Mouse (Mus musculus) heart, embryonic 13.5 days (tissue): Measurements from ENCODE around the gene Dnajc5g. TPM values are rescaled to one million over a fixed set of nuclear protein-coding genes. Genes with fewer than 3 reads are reported as not detected.

Experiments used
- ATAC-seq: fragments of 200-750 bp; cut with Nextera tagmentation; 2 replicates; pipeline ENCODE4 v1.8.0; 2017; ENCODE audit warnings: moderate TSS enrichment; ENCODE audit not compliant: insufficient number of reproducible peaks, low FRiP score, low TSS enrichment; ENCODE audit errors: extremely low read depth
- H3K27ac ChIP-seq: fragments of 300-500 bp; sonication (generic); replicated peaks from 2 replicates; pipeline ENCODE4 v1.5.1; 2015; ENCODE audit warnings: moderate library complexity, mild to moderate bottlenecking, inconsistent platforms
- H3K27me3 ChIP-seq: fragments of 300-500 bp; sonication (generic); replicated peaks from 2 replicates; pipeline ENCODE4 v1.6.1; 2015; ENCODE audit warnings: mild to moderate bottlenecking, inconsistent platforms
- H3K36me3 ChIP-seq: fragments of 300-500 bp; sonication (generic); 2 replicates; pipeline ENCODE4 v1.6.1; 2015; ENCODE audit warnings: mild to moderate bottlenecking, inconsistent platforms
- H3K4me1 ChIP-seq: fragments of 300-500 bp; sonication (generic); 2 replicates; pipeline ENCODE4 v1.6.1; 2015; ENCODE audit warnings: inconsistent platforms
- H3K4me2 ChIP-seq: fragments of 300-500 bp; sonication (generic); 2 replicates; pipeline ENCODE4 v1.6.1; 2015; ENCODE audit warnings: inconsistent platforms, mild to moderate bottlenecking, moderate library complexity
- H3K4me3 ChIP-seq: fragments of 300-500 bp; sonication (generic); 2 replicates; pipeline ENCODE4 v1.5.1; 2015; ENCODE audit warnings: moderate library complexity, mild to moderate bottlenecking, inconsistent platforms
- H3K9ac ChIP-seq: fragments of 300-500 bp; sonication (generic); 2 replicates; pipeline ENCODE4 v1.6.1; 2015; ENCODE audit warnings: inconsistent platforms, mild to moderate bottlenecking, moderate library complexity
- H3K9me3 ChIP-seq: fragments of 300-500 bp; sonication (generic); 2 replicates; pipeline ENCODE4 v1.6.1; 2016; ENCODE audit warnings: inconsistent platforms
- WGBS: fragments of 180-500 bp; shearing (Covaris S2); methylation state at CpG from one replicate; pipeline ENCODE4 v1.1.7; 2015; ENCODE audit warnings: mixed read lengths; 5-methylcytosine and 5-hydroxymethylcytosine counted together
- polyA plus RNA-seq: library from polyadenylated mRNA; unstranded; fragments of >200 nt; fragmentation: Nextera tagmentation; extraction: Ambion mirVana; gene quantifications from 2 replicates; pipeline ENCODE4 v1.2.1, GENCODE M21; 2015

Dnajc5g gene
- polyA plus RNA-seq, 1 experiment from 2014 or later: not detected

GRCm38 (mm10) chr5:31083949-31084348 lies 22.1 kb upstream of the Dnajc5g start:
- Histone ChIP-seq H3K4me2 (peak overlapping the region; percentile 62), H3K4me3 (no peak overlapping the region), H3K27me3 (peaks cover 26% of the 10 kb centered on the region), H3K27ac (peak overlapping the region; percentile 61), H3K9ac (peak overlapping the region; percentile 28; the same call in 1 of the 2 replicates), H3K9me3 (no peaks in the 10 kb centered on the region), H3K4me1 (peaks cover 34% of the 10 kb centered on the region), H3K36me3 (peaks cover 3% of the 10 kb centered on the region)
- 4% methylated on average over 8 of the region's 8 CpGs for WGBS
- no peak; the same call in 1 of the 2 replicates for ATAC-seq

- no peak; the same call in 1 of the 2 replicates for ATAC-seq
- 14% methylated on average over 7 of the region's 7 CpGs for WGBS
- no peaks in the 10 kb centered on the region for H3K36me3 ChIP-seq
- H3K4me1 ChIP-seq: peaks cover 27% of the 10 kb centered on the region
- peaks cover 53% of the 10 kb centered on the region for H3K27me3 ChIP-seq
- no peak overlapping the region for H3K4me2 ChIP-seq
- no peak overlapping the region for H3K9ac ChIP-seq
- no peak overlapping the region for H3K27ac ChIP-seq
- no peaks in the 10 kb centered on the region for H3K9me3 ChIP-seq
- H3K4me3 ChIP-seq: no peak overlapping the region
These were observed 19.5 kb upstream of the Dnajc5g start for GRCm38 (mm10) chr5:31086606-31087005.

GRCm38 (mm10) chr5:31087131-31087530 lies 19.0 kb upstream of the Dnajc5g start:
- H3K9ac ChIP-seq: no peak overlapping the region
- H3K36me3 ChIP-seq: no peaks in the 10 kb centered on the region
- no peak overlapping the region for H3K27ac ChIP-seq
- H3K27me3 ChIP-seq: peaks cover 58% of the 10 kb centered on the region
- H3K4me2 ChIP-seq: no peak overlapping the region
- ATAC-seq: no peak
- WGBS: 62% methylated on average over 2 of the region's 2 CpGs
- H3K4me3 ChIP-seq: no peak overlapping the region
- H3K9me3 ChIP-seq: no peaks in the 10 kb centered on the region
- peaks cover 29% of the 10 kb centered on the region for H3K4me1 ChIP-seq

GRCm38 (mm10) chr5:31092231-31092975 lies 13.7 kb upstream of the Dnajc5g start:
- WGBS: 3% methylated on average over 51 of the region's 53 CpGs

GRCm38 (mm10) chr5:31093151-31094041 lies 12.7 kb upstream of the Dnajc5g start:
- Histone ChIP-seq H3K4me2 (peak overlapping the region; percentile 74), H3K27ac (no peak overlapping the region), H3K4me1 (peaks cover 40% of the 10 kb centered on the region), H3K36me3 (no peaks in the 10 kb centered on the region), H3K9me3 (no peaks in the 10 kb centered on the region), H3K27me3 (peaks cover 100% of the 10 kb centered on the region), H3K4me3 (peak overlapping the region; percentile 49), H3K9ac (peak overlapping the region; percentile 73)
- 1% methylated on average over 53 of the region's 54 CpGs for WGBS
- peak; percentile 15 for ATAC-seq

More at GRCm38 (mm10) chr5:31092231-31092975, 13.7 kb upstream of the Dnajc5g start:
- Histone ChIP-seq H3K9me3 (no peaks in the 10 kb centered on the region), H3K36me3 (no peaks in the 10 kb centered on the region), H3K4me1 (peaks cover 40% of the 10 kb centered on the region), H3K4me2 (peak overlapping the region; percentile 74), H3K4me3 (peak overlapping the region; percentile 49), H3K27me3 (peaks cover 99% of the 10 kb centered on the region), H3K27ac (no peak overlapping the region), H3K9ac (peak overlapping the region; percentile 73)
- no peak for ATAC-seq

- Histone ChIP-seq H3K4me2 (peak overlapping the region; percentile 74), H3K4me1 (peaks cover 40% of the 10 kb centered on the region), H3K9me3 (no peaks in the 10 kb centered on the region), H3K4me3 (peak overlapping the region; percentile 49), H3K27ac (no peak overlapping the region), H3K27me3 (peaks cover 100% of the 10 kb centered on the region), H3K36me3 (no peaks in the 10 kb centered on the region), H3K9ac (peak overlapping the region; percentile 55)
- no peak for ATAC-seq
- 5% methylated on average over 29 of the region's 29 CpGs for WGBS
These were observed 11.8 kb upstream of the Dnajc5g start for GRCm38 (mm10) chr5:31094100-31094798.

- ATAC-seq: peak; percentile 16; the same call in 1 of the 2 replicates
- Histone ChIP-seq H3K27me3 (peaks cover 97% of the 10 kb centered on the region), H3K36me3 (no peaks in the 10 kb centered on the region), H3K9ac (peak overlapping the region; percentile 55), H3K4me3 (peak overlapping the region; percentile 49), H3K4me1 (peaks cover 40% of the 10 kb centered on the region), H3K27ac (no peak overlapping the region), H3K9me3 (no peaks in the 10 kb centered on the region), H3K4me2 (peak overlapping the region; percentile 74)
- under 1% methylated on average over 59 of the region's 59 CpGs for WGBS
These were observed 11.0 kb upstream of the Dnajc5g start for GRCm38 (mm10) chr5:31094799-31095691.

GRCm38 (mm10) chr5:31095711-31096480 lies 10.2 kb upstream of the Dnajc5g start:
- H3K9me3 ChIP-seq: no peaks in the 10 kb centered on the region
- no peaks in the 10 kb centered on the region for H3K36me3 ChIP-seq
- 0 out of 2 replicates have a peak overlapping the region, but pooled peaks have one; percentile 55 for H3K9ac ChIP-seq
- peak overlapping the region; percentile 49 for H3K4me3 ChIP-seq
- peaks cover 40% of the 10 kb centered on the region for H3K4me1 ChIP-seq
- peaks cover 88% of the 10 kb centered on the region for H3K27me3 ChIP-seq
- WGBS: 31% methylated on average over 11 of the region's 11 CpGs
- peak overlapping the region; percentile 74 for H3K4me2 ChIP-seq
- no peak overlapping the region for H3K27ac ChIP-seq
- no peak for ATAC-seq

- ATAC-seq: no peak
- no peak within 1 kb of the TSS for H3K27ac ChIP-seq
- WGBS: 88% methylated on average over 18 of the region's 18 CpGs
- no peaks in the 10 kb centered on the region for H3K4me1 ChIP-seq
- H3K36me3 ChIP-seq: no peaks in the 10 kb centered on the region
- H3K9ac ChIP-seq: no peak within 1 kb of the TSS
- no peak within 1 kb of the TSS for H3K4me2 ChIP-seq
- H3K9me3 ChIP-seq: no peaks in the 10 kb centered on the region
- no peak within 1 kb of the TSS for H3K4me3 ChIP-seq
- H3K27me3 ChIP-seq: peaks cover 13% of the 10 kb centered on the region
These were observed 2.0 kb downstream of the Dnajc5g start, which contains the start of gene Slc30a3 for GRCm38 (mm10) chr5:31108000-31108490. Slc30a3 (minus strand) TSS chr5:31108237.
